Mouse (Mus musculus): Measurements from ENCODE around the gene Eipr1.

DNA sequence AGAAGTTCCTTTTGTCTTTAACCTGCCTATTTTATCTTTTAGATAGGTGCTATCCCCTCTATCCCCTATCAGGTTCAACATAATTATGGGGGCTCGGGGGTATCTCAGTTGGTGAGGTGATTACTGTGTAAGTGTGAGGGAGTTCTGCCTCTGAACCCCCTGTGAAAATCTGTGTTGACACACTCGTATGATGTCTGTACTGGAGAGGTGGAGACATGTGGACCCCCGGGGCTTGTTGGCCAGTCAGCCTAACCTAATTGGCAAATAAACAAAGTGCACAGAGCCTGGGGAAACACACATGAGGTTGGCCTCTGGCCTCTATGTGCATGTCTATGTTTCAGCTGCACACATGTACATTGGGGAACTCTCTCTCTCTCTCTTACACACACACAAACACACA lies 161.5 kb downstream of the Eipr1 start:
- TF ChIP-seq EP300 (IDR thresholded peaks at IDR 0.05; ENCODE audit: low read depth), result no peak
- TF ChIP-seq CTCF (IDR thresholded peaks at IDR 0.05; ENCODE audit: low read depth), result no peak
